Mouse (Mus musculus) limb, embryonic 14.5 days (tissue): ENCODE data around the gene Nrxn3. TPM values are rescaled to one million over a fixed set of nuclear protein-coding genes. Genes with fewer than 3 reads are reported as not detected.

Experiments
- ATAC-seq: fragments of 200-750 bp; cut with Nextera tagmentation; 2 replicates; pipeline ENCODE4 v1.8.0; 2017; ENCODE audit warnings: low read depth, moderate number of reproducible peaks, moderate TSS enrichment; ENCODE audit not compliant: low FRiP score
- DNase-seq: peaks from one replicate; pipeline ENCODE4 v3.0.0-alpha.2; 2015; ENCODE audit warnings: low spot score
- H3K27ac ChIP-seq: fragments of 300-500 bp; sonication (generic); replicated peaks from 2 replicates; pipeline ENCODE4 v1.5.1; 2014; ENCODE audit warnings: low read depth, mild to moderate bottlenecking, low read length, moderate library complexity, mixed read lengths
- H3K27me3 ChIP-seq: fragments of 300-500 bp; sonication (generic); 2 replicates; pipeline ENCODE4 v1.6.1; 2014; ENCODE audit warnings: low read length, mixed read lengths; ENCODE audit not compliant: control insufficient read depth, insufficient read depth
- H3K36me3 ChIP-seq: fragments of 300-500 bp; sonication (generic); 2 replicates; pipeline ENCODE4 v1.6.1; 2014; ENCODE audit warnings: mild to moderate bottlenecking, low read length, moderate library complexity, mixed read lengths; ENCODE audit not compliant: control insufficient read depth, insufficient read depth
- H3K4me1 ChIP-seq: fragments of 300-500 bp; sonication (generic); 2 replicates; pipeline ENCODE4 v1.6.1; 2014; ENCODE audit warnings: antibody characterized with exemption, low read length, mixed read lengths; ENCODE audit not compliant: control insufficient read depth, insufficient read depth
- H3K4me2 ChIP-seq: fragments of 300-500 bp; sonication (generic); replicated peaks from 2 replicates; pipeline ENCODE4 v1.6.1; 2014; ENCODE audit warnings: low read depth, mild to moderate bottlenecking, low read length, moderate library complexity; ENCODE audit not compliant: severe bottlenecking
- H3K4me3 ChIP-seq: fragments of 300-500 bp; sonication (generic); replicated peaks from 2 replicates; pipeline ENCODE4 v1.5.1; 2014; ENCODE audit warnings: low read length
- H3K9ac ChIP-seq: fragments of 300-500 bp; sonication (generic); 2 replicates; pipeline ENCODE4 v1.6.1; 2014; ENCODE audit warnings: mild to moderate bottlenecking, low read depth, low read length, moderate library complexity; ENCODE audit not compliant: severe bottlenecking
- H3K9me3 ChIP-seq: fragments of 300-500 bp; sonication (generic); 2 replicates; pipeline ENCODE4 v1.6.1; 2016; ENCODE audit warnings: low read length; ENCODE audit not compliant: control insufficient read depth
- POLR2A ChIP-seq: fragments of 200-500 bp; IDR thresholded peaks from 2 replicates; pipeline ENCODE4 v1.8.0; 2012; ENCODE audit warnings: inconsistent platforms, mild to moderate bottlenecking, moderate library complexity, borderline replicate concordance; ENCODE audit not compliant: insufficient read depth, insufficient read length; ENCODE audit errors: extremely low read depth
- WGBS: fragments of 180-500 bp; shearing (Covaris S2); extraction: QIAGEN DNeasy Blood & Tissue Kit; methylation state at CpG from one replicate; pipeline ENCODE4 v1.1.7; 2014; 5-methylcytosine and 5-hydroxymethylcytosine counted together
- polyA plus RNA-seq, 2 experiments: library from polyadenylated mRNA; depleted of rRNA in 1 of 2; stranded (reverse) in 1 of 2; unstranded in 1 of 2; fragments of >200 nt; fragmentation: Nextera tagmentation in 1 of 2; extraction: Ambion mirVana in 1 of 2; gene quantifications; 2 replicates each; pipeline versions ENCODE4 v1.2.1 to v1.2.3; 2012 to 2014

Nrxn3 gene
- polyA plus RNA-seq, 2 experiments: 0.74 to 1.4 TPM

- no peaks in the 10 kb centered on the region for H3K27me3 ChIP-seq
- no peak overlapping the region for H3K4me2 ChIP-seq
- no peaks in the 10 kb centered on the region for H3K4me1 ChIP-seq
- no peak for DNase-seq
- H3K9ac ChIP-seq: no peak overlapping the region
- 55% methylated on average over 5 of the region's 5 CpGs for WGBS
- H3K9me3 ChIP-seq: no peaks in the 10 kb centered on the region
- ATAC-seq: no peak
- no peaks in the 10 kb centered on the region for H3K36me3 ChIP-seq
- no peak overlapping the region for H3K4me3 ChIP-seq
- H3K27ac ChIP-seq: no peak overlapping the region
- TF ChIP-seq POLR2A: no peak
Observed at GRCm38 (mm10) chr12:89982445-89982844, 1259.8 kb downstream of the Nrxn3 start.

- no peak for TF ChIP-seq POLR2A
- Histone ChIP-seq H3K9me3 (no peaks in the 10 kb centered on the region), H3K4me3 (no peak overlapping the region), H3K36me3 (no peaks in the 10 kb centered on the region), H3K27me3 (no peaks in the 10 kb centered on the region), H3K4me1 (no peaks in the 10 kb centered on the region), H3K4me2 (no peak overlapping the region), H3K27ac (no peak overlapping the region), H3K9ac (no peak overlapping the region)
- ATAC-seq (no peak), DNase-seq (no peak)
Observed at GRCm38 (mm10) chr12:89983399-89983798, 1260.7 kb downstream of the Nrxn3 start.

- Histone ChIP-seq H3K27me3 (no peaks in the 10 kb centered on the region), H3K9ac (no peak overlapping the region), H3K27ac (no peak overlapping the region), H3K4me3 (no peak overlapping the region), H3K4me2 (no peak overlapping the region), H3K9me3 (no peaks in the 10 kb centered on the region), H3K36me3 (no peaks in the 10 kb centered on the region), H3K4me1 (no peaks in the 10 kb centered on the region)
- 81% methylated on average over 6 of the region's 6 CpGs for WGBS
- TF ChIP-seq POLR2A: no peak
- ATAC-seq (no peak), DNase-seq (no peak)
Observed at GRCm38 (mm10) chr12:89986219-89986618, 1263.5 kb downstream of the Nrxn3 start.

- no peak for ATAC-seq
- H3K27me3 ChIP-seq: no peaks in the 10 kb centered on the region
Observed at GRCm38 (mm10) chr12:89993273-89993672, 1270.6 kb downstream of the Nrxn3 start.

GRCm38 (mm10) chr12:89995392-89995791, 1272.7 kb downstream of the Nrxn3 start:
- Histone ChIP-seq H3K27me3 (no peaks in the 10 kb centered on the region), H3K36me3 (no peaks in the 10 kb centered on the region), H3K4me2 (no peak overlapping the region), H3K9ac (no peak overlapping the region), H3K9me3 (no peaks in the 10 kb centered on the region), H3K4me1 (no peaks in the 10 kb centered on the region), H3K4me3 (no peak overlapping the region), H3K27ac (no peak overlapping the region)
- no peak for TF ChIP-seq POLR2A
- no peak for ATAC-seq
- WGBS: 71% methylated on average over 4 of the region's 4 CpGs
- DNase-seq: no peak

More at GRCm38 (mm10) chr12:89993273-89993672, 1270.6 kb downstream of the Nrxn3 start:
- TF ChIP-seq POLR2A: no peak
- Histone ChIP-seq H3K27ac (no peak overlapping the region), H3K4me2 (no peak overlapping the region), H3K4me1 (no peaks in the 10 kb centered on the region), H3K9me3 (no peaks in the 10 kb centered on the region), H3K4me3 (no peak overlapping the region), H3K9ac (no peak overlapping the region), H3K36me3 (no peaks in the 10 kb centered on the region)
- 75% methylated on average over 5 of the region's 5 CpGs for WGBS
- no peak for DNase-seq

GRCm38 (mm10) chr12:90010280-90010679, 1287.6 kb downstream of the Nrxn3 start:
- Histone ChIP-seq H3K4me3 (no peak overlapping the region), H3K27ac (no peak overlapping the region), H3K4me1 (no peaks in the 10 kb centered on the region), H3K9me3 (no peaks in the 10 kb centered on the region), H3K27me3 (no peaks in the 10 kb centered on the region), H3K9ac (no peak overlapping the region), H3K4me2 (no peak overlapping the region), H3K36me3 (no peaks in the 10 kb centered on the region)
- DNase-seq (no peak), ATAC-seq (no peak)
- TF ChIP-seq POLR2A: no peak
- 64% methylated on average over 2 of the region's 2 CpGs for WGBS
